Comparison of ENCODE assay signal across 1 mouse cellular context in the genomic region with DNA sequence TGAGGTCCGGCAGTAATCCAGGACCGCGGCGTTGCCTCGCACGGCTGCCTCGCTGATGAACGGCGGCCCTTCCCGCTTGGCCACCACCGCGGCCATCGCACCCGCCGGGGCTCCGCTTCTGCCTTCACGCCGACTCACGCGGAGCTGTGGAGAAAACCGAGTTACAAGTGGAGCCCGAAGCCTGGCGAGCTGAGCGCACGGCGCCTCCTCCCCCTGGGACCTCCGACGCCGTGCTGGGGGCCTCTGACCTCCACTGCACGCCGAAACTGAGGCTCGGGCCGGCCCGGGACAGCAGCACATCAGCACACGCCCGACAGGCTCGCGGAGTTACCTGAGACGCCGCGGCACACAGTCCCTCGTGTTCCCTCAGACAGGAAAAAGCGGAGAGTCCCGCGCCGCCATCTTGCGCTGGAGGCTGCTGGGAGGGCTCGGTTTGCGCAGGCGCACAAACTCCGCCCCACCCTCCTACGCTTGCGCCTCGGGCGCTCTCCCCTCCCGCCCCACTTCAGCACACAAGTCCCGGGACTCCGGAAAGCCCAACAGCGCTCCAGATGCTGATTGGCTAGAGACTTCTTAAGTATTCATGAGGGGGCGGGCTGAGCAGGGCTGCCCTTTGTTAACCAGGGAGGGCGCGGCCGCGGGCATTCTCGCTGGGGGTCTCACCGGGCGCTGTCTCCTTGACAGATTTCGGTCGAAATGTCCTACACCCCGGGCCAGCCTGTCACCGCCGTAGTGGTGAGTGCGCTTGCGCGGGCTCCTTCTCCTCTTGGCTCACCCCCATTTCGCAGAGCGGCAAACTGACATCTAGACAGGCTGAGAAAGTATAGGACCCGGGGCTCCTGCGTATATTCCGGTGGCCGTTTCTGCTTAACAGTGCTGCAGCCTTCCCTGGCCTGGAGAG.
TF ChIP-seq lines count a peak whose summit lies in the region.

A gene (minus strand): TSS at position 430 of the 901 bp plus-strand sequence.
A gene (plus strand): TSS at position 476 of the 901 bp plus-strand sequence.

TF ChIP-seq in CH12.LX, 34 proteins besides CTCF, POLR2A, EP300 and RAD21:
- TF ChIP-seq IRF4 (IDR thresholded peaks at IDR 0.05; ENCODE audit: low read depth, low read length) (no peak; the same call in 1 of the 2 replicates), MAZ (IDR thresholded peaks at IDR 0.05; ENCODE audit: low read depth, low read length) (peak; percentile 92; the same call in 1 of the 2 replicates), POLR2AphosphoS2 (IDR thresholded peaks at IDR 0.05; ENCODE audit: low read depth, low read length) (peak; percentile 79), NELFE (IDR thresholded peaks at IDR 0.05; ENCODE audit: low read depth, low read length) (peak; percentile 98), CHD1 (IDR thresholded peaks at IDR 0.05; ENCODE audit: low read depth, low read length) (no peak), USF1 (IDR thresholded peaks at IDR 0.05; ENCODE audit: low read depth, low read length) (no peak), BHLHE40 (IDR thresholded peaks at IDR 0.05; ENCODE audit: low read depth, low read length) (peak; percentile 43; the same call in 1 of the 2 replicates), ZKSCAN1 (IDR thresholded peaks at IDR 0.05; ENCODE audit: borderline replicate concordance, low read depth, low read length) (no peak), MXI1 (IDR thresholded peaks at IDR 0.05; ENCODE audit: low read depth, low read length) (peak; percentile 93), ELF1 (IDR thresholded peaks at IDR 0.05; ENCODE audit: low read depth, low read length) (peak; percentile 86), MEF2A (IDR thresholded peaks at IDR 0.05; ENCODE audit: borderline replicate concordance, low read depth, low read length) (0 out of 2 replicates have a peak, but pooled peaks have one; percentile 10), PAX5 (IDR thresholded peaks at IDR 0.05; ENCODE audit: low read length) (no peak), TBP (conservative IDR thresholded peaks at IDR 0.05; ENCODE audit: low read depth, low read length) (peak; percentile 81), HCFC1 (IDR thresholded peaks at IDR 0.05; ENCODE audit: low read depth, low read length) (peak; percentile 86), USF2 (conservative IDR thresholded peaks at IDR 0.05; ENCODE audit: low read depth, low read length) (no peak), JUN (IDR thresholded peaks at IDR 0.05; ENCODE audit: insufficient read depth, low read depth, low read length) (no peak), ZNF384 (IDR thresholded peaks at IDR 0.05; ENCODE audit: low read depth, low read length) (no peak), ZC3H11A (IDR thresholded peaks at IDR 0.05; ENCODE audit: low read depth, low read length) (no peak), ZMIZ1 (IDR thresholded peaks at IDR 0.05; ENCODE audit: low read depth, low read length) (peak; percentile 90), KAT2A (IDR thresholded peaks at IDR 0.05; ENCODE audit: insufficient replicate concordance, low read length) (peak; percentile 67; the same call in 1 of the 2 replicates), NRF1 (IDR thresholded peaks at IDR 0.05; ENCODE audit: low read depth, low read length) (peak; percentile 92), UBTF (IDR thresholded peaks at IDR 0.05; ENCODE audit: low read depth, low read length) (peak; percentile 60; the same call in 1 of the 2 replicates), MAX (IDR thresholded peaks at IDR 0.05; ENCODE audit: low read length) (peak; percentile 84), ETS1 (conservative IDR thresholded peaks at IDR 0.05; ENCODE audit: low read depth, low read length) (no peak), GABPA (IDR thresholded peaks at IDR 0.05; ENCODE audit: insufficient replicate concordance, low read depth, low read length) (no peak), E2F4 (IDR thresholded peaks at IDR 0.05; ENCODE audit: insufficient replicate concordance, low read depth, low read length) (no peak), CHD2 (IDR thresholded peaks at IDR 0.05; ENCODE audit: low read length) (peak; percentile 33; the same call in 1 of the 2 replicates), SMC3 (IDR thresholded peaks at IDR 0.05; ENCODE audit: low read depth, low read length) (no peak), TCF12 (IDR thresholded peaks at IDR 0.05; ENCODE audit: low read depth, low read length) (peak; percentile 96), MAFK (IDR thresholded peaks at IDR 0.05; ENCODE audit: insufficient replicate concordance, low read length) (no peak), SIN3A (IDR thresholded peaks at IDR 0.05; ENCODE audit: low read length) (peak; percentile 87), MYC (IDR thresholded peaks at IDR 0.05; ENCODE audit: low read depth, low read length) (peak; percentile 89; the same call in 1 of the 2 replicates), JUND (conservative IDR thresholded peaks at IDR 0.05; ENCODE audit: low read depth, low read length) (no peak), RCOR1 (conservative IDR thresholded peaks at IDR 0.05; ENCODE audit: low read depth, low read length) (no peak)
